Mouse (Mus musculus): Measurements from ENCODE around the gene Prc1. TPM values are rescaled to one million over a fixed set of nuclear protein-coding genes. Genes with fewer than 3 reads are reported as not detected.

The Prc1 gene
- total RNA-seq, 2 experiments from 2014 or later: 2.2 to 2.5 TPM

- DNase-seq: no peak
- intact Hi-C loops (cut with DNase I): no loop called here
Measured at GRCm38 (mm10) chr7:80365759-80366158, 71.5 kb downstream of the Prc1 start.

Other genes with a start within 250 kb of the Prc1 start
- 1,000 to 10,000 TPM; 1,714 to 2,029 TPM for gene Idh2, start 179.1 kb upstream of the Prc1 start, total RNA-seq (2021)
- gene Sema4b, start 107.6 kb upstream of the Prc1 start, total RNA-seq (2021): 10 to 100 TPM; 12.1 to 12.4 TPM
- gene Cib1, start 61.6 kb upstream of the Prc1 start, total RNA-seq (2021): 10 to 100 TPM; 15.6 to 16.3 TPM
- 1 to 10 TPM; 1.5 to 1.8 TPM for gene Gdpgp1, start 61.6 kb upstream of the Prc1 start, total RNA-seq (2021)
- under 1 TPM; 0.14 to 0.53 TPM for gene Ttll13, start 48.1 kb upstream of the Prc1 start, total RNA-seq (2021)
- gene Ngrn, start 33.2 kb upstream of the Prc1 start, total RNA-seq (2021): 10 to 100 TPM; 26.7 to 29.0 TPM
- 1 to 10 TPM; 6.2 to 7.2 TPM for gene Vps33b, start 24.8 kb upstream of the Prc1 start, total RNA-seq (2021)
- gene Rccd1, start 30.0 kb downstream of the Prc1 start, total RNA-seq (2021): 1 to 10 TPM; 3.8 to 7.0 TPM
- gene Unc45a, start 46.6 kb downstream of the Prc1 start, total RNA-seq (2021): 10 to 100 TPM; 15.5 to 16.9 TPM
- 10 to 100 TPM; 36.1 to 36.4 TPM for gene Hddc3, start 48.7 kb downstream of the Prc1 start, total RNA-seq (2021)
- gene Man2a2, start 76.9 kb downstream of the Prc1 start, total RNA-seq (2021): 10 to 100 TPM; 60.0 to 62.9 TPM
- 10 to 100 TPM in 1 of 2 experiments, 1 to 10 TPM in 1; 6.9 to 16.0 TPM for gene Fes, start 93.5 kb downstream of the Prc1 start, total RNA-seq (2021)
- 100 to 1,000 TPM; 111 to 120 TPM for gene Furin, start 111.0 kb downstream of the Prc1 start, total RNA-seq (2021)
- 1 to 10 TPM; 1.3 to 1.7 TPM for gene Blm, start 240.7 kb downstream of the Prc1 start, total RNA-seq (2021)

Measured in heart, postnatal 36 days (tissue).